Mouse (Mus musculus): ENCODE measurements around the gene Ralgapa2. TPM values are rescaled to one million over a fixed set of nuclear protein-coding genes. Genes with fewer than 3 reads are reported as not detected.
A peak's percentile ranks its signal among the peaks of the same experiment; 100 is the strongest.

Ralgapa2 gene
- total and polyA plus RNA-seq, 3 experiments: 14.5 to 41.3 (median 36.7) TPM

DNA sequence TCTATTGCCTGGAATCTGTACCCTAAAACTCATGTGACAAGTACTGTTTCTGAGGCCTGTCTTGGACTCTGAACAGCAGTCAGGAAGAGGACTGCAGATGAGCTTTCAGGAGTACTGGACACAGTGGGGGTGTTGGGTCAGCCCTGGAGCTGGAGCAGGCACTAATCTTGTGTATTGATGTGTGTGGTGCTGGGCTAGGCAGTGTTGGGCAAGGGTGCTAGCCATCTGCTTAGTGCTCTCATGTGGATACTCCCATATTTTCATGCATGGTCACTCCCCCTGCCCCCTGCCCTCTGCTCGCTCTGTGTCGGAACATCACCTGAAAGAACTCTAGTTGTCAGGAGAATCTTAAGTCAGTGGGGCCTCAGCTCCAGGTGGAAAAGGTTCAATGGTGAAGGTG, 268.1 kb downstream of the Ralgapa2 start:
- intact Hi-C loops (cut with DNase I): no loop called here
- DNase-seq: no peak
- TF ChIP-seq CTCF (IDR thresholded peaks at IDR 0.05): no peak
- TF ChIP-seq POLR2A (IDR thresholded peaks at IDR 0.05; ENCODE audit: insufficient read depth, low read depth, low read length): no peak
- TF ChIP-seq EP300 (IDR thresholded peaks at IDR 0.05; ENCODE audit: insufficient read depth, low read depth, low read length): no peak
- H3K4me1 ChIP-seq (ENCODE audit: control insufficient read depth, insufficient read depth, low read length): no peaks in the 10 kb centered on the region; the same call in 1 of the 2 replicates
- no peak overlapping the region for H3K4me3 ChIP-seq
- H3K9ac ChIP-seq (ENCODE audit: low read depth, low read length): no peak overlapping the region
- no peaks in the 10 kb centered on the region for H3K27me3 ChIP-seq (ENCODE audit: control insufficient read depth, insufficient read depth, low read length)
- no peak overlapping the region for H3K27ac ChIP-seq
- no peaks in the 10 kb centered on the region for H3K79me2 ChIP-seq (replicated peaks; ENCODE audit: control insufficient read depth, insufficient read depth, low read length)
- WGBS: 100% methylated on average over 2 of the region's 2 CpGs
- no peaks in the 10 kb centered on the region for H3K36me3 ChIP-seq (ENCODE audit: control insufficient read depth, insufficient read depth, low read length)

DNA sequence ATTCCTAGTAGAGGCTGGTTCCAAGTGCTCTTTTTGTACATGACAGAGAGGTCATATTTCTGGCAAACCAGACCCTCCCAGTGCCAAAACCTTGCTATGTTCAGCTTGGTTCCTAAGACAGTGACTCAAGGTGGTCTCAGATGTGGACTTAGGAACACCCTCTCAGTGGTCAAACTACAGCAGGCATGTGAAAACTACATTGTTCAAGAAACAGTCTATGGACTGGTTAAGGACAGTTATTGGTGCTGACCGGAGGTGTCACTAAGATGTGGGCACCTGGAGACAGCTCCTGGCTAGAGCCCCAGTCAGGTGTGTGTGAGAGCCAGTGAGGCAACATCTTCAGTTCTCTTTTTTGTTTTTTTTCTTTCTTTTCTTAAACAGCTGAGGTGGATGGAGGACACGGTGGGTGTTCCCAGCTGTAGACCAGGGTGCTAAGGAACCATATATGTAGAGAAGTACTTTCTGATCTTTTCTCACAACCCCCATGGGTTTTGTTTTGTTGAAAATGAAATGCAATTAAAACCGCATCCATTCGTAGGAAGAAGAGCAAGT, 272.9 kb downstream of the Ralgapa2 start:
- Histone ChIP-seq H3K79me2 (replicated peaks; ENCODE audit: control insufficient read depth, insufficient read depth, low read length) (no peaks in the 10 kb centered on the region), H3K4me3 (no peak overlapping the region), H3K4me1 (ENCODE audit: control insufficient read depth, insufficient read depth, low read length) (no peaks in the 10 kb centered on the region; the same call in 1 of the 2 replicates), H3K27ac (no peak overlapping the region), H3K36me3 (ENCODE audit: control insufficient read depth, insufficient read depth, low read length) (no peaks in the 10 kb centered on the region), H3K27me3 (ENCODE audit: control insufficient read depth, insufficient read depth, low read length) (no peaks in the 10 kb centered on the region), H3K9ac (ENCODE audit: low read depth, low read length) (no peak overlapping the region)
- DNase-seq: no peak
- TF ChIP-seq CTCF (IDR thresholded peaks at IDR 0.05): no peak
- no peak for TF ChIP-seq EP300 (IDR thresholded peaks at IDR 0.05; ENCODE audit: insufficient read depth, low read depth, low read length)
- TF ChIP-seq POLR2A (IDR thresholded peaks at IDR 0.05; ENCODE audit: insufficient read depth, low read depth, low read length): no peak
- intact Hi-C loops (cut with DNase I): no loop called here
- 91% methylated on average over 4 of the region's 4 CpGs for WGBS

DNA sequence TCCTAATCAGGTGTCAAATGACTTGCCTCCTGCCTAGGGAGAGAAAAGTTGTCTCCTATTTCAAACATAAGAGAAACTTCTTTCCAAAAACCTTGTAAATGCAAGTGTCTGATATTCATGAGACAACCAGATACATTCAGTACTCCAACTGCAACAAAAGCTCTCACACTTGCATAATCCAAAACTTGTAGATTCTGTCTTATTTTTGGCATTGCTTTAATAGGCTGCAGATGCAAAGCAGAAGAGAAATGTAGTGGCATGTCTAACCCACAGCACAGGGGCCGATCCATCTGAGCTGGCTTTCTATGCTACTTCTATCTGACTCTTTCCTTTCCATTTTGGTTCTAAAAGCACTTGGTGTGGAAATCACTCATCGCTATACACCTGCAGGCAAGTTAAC, 280.7 kb downstream of the Ralgapa2 start:
- intact Hi-C loops (cut with DNase I): no loop called here
- 91% methylated on average over 2 of the region's 2 CpGs for WGBS
- Histone ChIP-seq H3K27me3 (ENCODE audit: control insufficient read depth, insufficient read depth, low read length) (peaks cover 6% of the 10 kb centered on the region; the same call in 1 of the 2 replicates), H3K4me1 (ENCODE audit: control insufficient read depth, insufficient read depth, low read length) (no peaks in the 10 kb centered on the region), H3K4me3 (no peak overlapping the region), H3K36me3 (ENCODE audit: control insufficient read depth, insufficient read depth, low read length) (no peaks in the 10 kb centered on the region), H3K79me2 (replicated peaks; ENCODE audit: control insufficient read depth, insufficient read depth, low read length) (no peaks in the 10 kb centered on the region), H3K27ac (no peak overlapping the region), H3K9ac (ENCODE audit: low read depth, low read length) (no peak overlapping the region)
- TF ChIP-seq EP300 (IDR thresholded peaks at IDR 0.05; ENCODE audit: insufficient read depth, low read depth, low read length): no peak
- no peak for TF ChIP-seq POLR2A (IDR thresholded peaks at IDR 0.05; ENCODE audit: insufficient read depth, low read depth, low read length)
- no peak for TF ChIP-seq CTCF (IDR thresholded peaks at IDR 0.05)
- no peak for DNase-seq

DNA sequence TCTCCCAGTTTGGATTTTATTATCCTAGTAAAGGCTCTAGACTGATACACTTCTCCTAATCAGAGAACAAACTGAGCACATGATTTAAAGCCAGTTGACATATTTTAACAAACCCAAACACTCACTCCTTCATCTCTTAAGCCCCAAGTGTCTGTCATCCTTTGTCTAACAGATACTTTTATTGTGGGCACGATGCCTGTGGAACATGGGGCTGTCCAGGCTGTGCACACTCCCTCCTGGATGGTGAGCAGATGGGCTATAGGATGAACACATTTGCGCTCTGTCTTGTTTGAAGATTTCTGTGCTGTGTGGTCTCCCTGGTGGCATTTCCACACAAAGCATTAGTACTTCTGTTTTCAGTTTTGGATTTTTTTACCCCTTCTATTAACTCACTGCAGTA, 283.7 kb downstream of the Ralgapa2 start:
- no peak overlapping the region for H3K9ac ChIP-seq (ENCODE audit: low read depth, low read length)
- H3K27me3 ChIP-seq (ENCODE audit: control insufficient read depth, insufficient read depth, low read length): peaks cover 12% of the 10 kb centered on the region
- no peak for DNase-seq
- H3K36me3 ChIP-seq (ENCODE audit: control insufficient read depth, insufficient read depth, low read length): no peaks in the 10 kb centered on the region
- H3K4me3 ChIP-seq: no peak overlapping the region
- no peak for TF ChIP-seq EP300 (IDR thresholded peaks at IDR 0.05; ENCODE audit: insufficient read depth, low read depth, low read length)
- no peak for TF ChIP-seq CTCF (IDR thresholded peaks at IDR 0.05)
- no peak for TF ChIP-seq POLR2A (IDR thresholded peaks at IDR 0.05; ENCODE audit: insufficient read depth, low read depth, low read length)
- H3K27ac ChIP-seq: no peak overlapping the region
- intact Hi-C loops (cut with DNase I): no loop called here
- no peaks in the 10 kb centered on the region for H3K79me2 ChIP-seq (replicated peaks; ENCODE audit: control insufficient read depth, insufficient read depth, low read length)
- H3K4me1 ChIP-seq (ENCODE audit: control insufficient read depth, insufficient read depth, low read length): no peaks in the 10 kb centered on the region
- WGBS: 66% methylated on average over 2 of the region's 2 CpGs

DNA sequence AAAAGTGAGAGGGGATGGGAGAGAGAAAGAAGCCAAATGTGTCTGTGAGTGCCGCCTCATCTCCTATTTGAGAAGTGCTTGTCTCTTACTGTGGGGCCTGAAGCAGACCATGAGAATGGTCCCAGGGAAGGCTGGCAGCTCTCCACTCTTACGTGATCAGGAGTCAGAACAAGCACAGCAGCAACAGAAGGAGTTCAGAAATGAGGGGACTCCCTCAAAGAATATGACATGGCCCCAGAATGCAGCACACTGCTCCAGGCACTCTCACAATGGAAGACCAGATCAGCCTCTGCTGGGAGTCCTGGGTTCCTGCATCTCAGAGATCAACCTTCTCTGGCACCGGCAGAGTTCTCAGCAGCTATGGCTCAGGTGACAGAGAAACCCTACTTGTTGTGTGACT, 284.5 kb downstream of the Ralgapa2 start:
- H3K27ac ChIP-seq: no peak overlapping the region
- intact Hi-C loops (cut with DNase I): no loop called here
- no peak for DNase-seq
- no peak for TF ChIP-seq EP300 (IDR thresholded peaks at IDR 0.05; ENCODE audit: insufficient read depth, low read depth, low read length)
- no peak for TF ChIP-seq POLR2A (IDR thresholded peaks at IDR 0.05; ENCODE audit: insufficient read depth, low read depth, low read length)
- TF ChIP-seq CTCF (IDR thresholded peaks at IDR 0.05): no peak
- no peak overlapping the region for H3K9ac ChIP-seq (ENCODE audit: low read depth, low read length)
- H3K4me3 ChIP-seq: no peak overlapping the region
- no peaks in the 10 kb centered on the region for H3K4me1 ChIP-seq (ENCODE audit: control insufficient read depth, insufficient read depth, low read length)
- 63% methylated on average over 3 of the region's 3 CpGs for WGBS
- H3K27me3 ChIP-seq (ENCODE audit: control insufficient read depth, insufficient read depth, low read length): peaks cover 20% of the 10 kb centered on the region
- no peaks in the 10 kb centered on the region for H3K79me2 ChIP-seq (replicated peaks; ENCODE audit: control insufficient read depth, insufficient read depth, low read length)
- no peaks in the 10 kb centered on the region for H3K36me3 ChIP-seq (ENCODE audit: control insufficient read depth, insufficient read depth, low read length)

DNA sequence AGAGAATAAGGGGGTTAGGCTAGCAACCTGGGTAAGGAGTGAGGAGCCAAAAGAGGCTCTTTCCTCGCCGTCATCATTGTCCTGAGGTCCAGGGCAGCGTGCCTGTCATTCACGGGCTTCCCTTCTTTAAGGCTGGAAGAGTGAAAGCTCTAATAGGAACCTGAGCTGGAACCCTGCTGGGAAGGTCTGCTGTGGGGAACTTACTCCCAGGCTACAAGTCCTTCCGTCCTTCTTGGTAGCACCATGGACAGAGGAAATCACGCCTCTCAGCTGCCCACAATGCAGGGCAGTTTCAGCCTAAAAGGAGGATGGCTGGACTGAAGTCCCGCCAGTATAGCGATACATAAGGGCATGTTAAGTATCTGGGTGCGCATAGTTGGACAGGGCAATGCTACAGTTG, 285.7 kb downstream of the Ralgapa2 start:
- Histone ChIP-seq H3K4me3 (no peak overlapping the region), H3K4me1 (ENCODE audit: control insufficient read depth, insufficient read depth, low read length) (no peaks in the 10 kb centered on the region), H3K9ac (ENCODE audit: low read depth, low read length) (no peak overlapping the region), H3K27ac (no peak overlapping the region), H3K79me2 (replicated peaks; ENCODE audit: control insufficient read depth, insufficient read depth, low read length) (no peaks in the 10 kb centered on the region), H3K27me3 (ENCODE audit: control insufficient read depth, insufficient read depth, low read length) (peaks cover 28% of the 10 kb centered on the region), H3K36me3 (ENCODE audit: control insufficient read depth, insufficient read depth, low read length) (no peaks in the 10 kb centered on the region)
- DNase-seq: peak in 1 of 2 experiments; percentile 10
- TF ChIP-seq POLR2A (IDR thresholded peaks at IDR 0.05; ENCODE audit: insufficient read depth, low read depth, low read length): no peak
- TF ChIP-seq EP300 (IDR thresholded peaks at IDR 0.05; ENCODE audit: insufficient read depth, low read depth, low read length): no peak
- no peak for TF ChIP-seq CTCF (IDR thresholded peaks at IDR 0.05)
- WGBS: 5% methylated on average over 9 of the region's 9 CpGs
- intact Hi-C loops (cut with DNase I): no loop called here
